Mouse (Mus musculus) cortical plate, adult 2 months (tissue): Measurements from ENCODE around the gene Zfhx3.

Experiments
- CTCF ChIP-seq: fragments of 200-500 bp; IDR thresholded peaks from 2 replicates; pipeline ENCODE4 v1.5.1; 2011; ENCODE audit warnings: mild to moderate bottlenecking, control low read depth, low read length; ENCODE audit not compliant: insufficient read depth; ENCODE audit errors: extremely low read depth
- POLR2A ChIP-seq: fragments of 200-500 bp; IDR thresholded peaks from 2 replicates; pipeline ENCODE4 v1.6.1; 2011; ENCODE audit warnings: mild to moderate bottlenecking, low read length, control low read depth; ENCODE audit not compliant: insufficient read depth; ENCODE audit errors: extremely low read depth

DNA sequence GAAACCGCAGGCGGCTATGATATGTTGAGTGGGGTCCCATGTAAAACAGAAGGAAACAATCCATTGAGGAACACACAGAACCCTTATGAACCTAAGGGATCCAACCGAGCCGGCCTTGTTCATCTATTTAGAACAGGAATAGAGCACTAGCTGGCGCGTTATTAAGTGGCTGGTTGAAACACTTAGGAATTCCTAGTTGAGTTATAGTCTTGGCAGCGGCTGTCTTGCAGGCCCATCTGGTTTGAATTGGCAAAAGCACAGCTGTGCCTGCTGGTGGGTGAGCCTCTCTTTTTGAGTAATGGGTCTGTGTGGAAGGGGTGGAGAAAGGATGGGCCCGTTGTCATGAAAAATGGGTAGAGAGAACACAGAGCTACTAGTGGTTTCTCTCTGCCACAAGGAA lies 610.1 kb downstream of the Zfhx3 start:
- TF ChIP-seq CTCF = no peak
- no peak for TF ChIP-seq POLR2A
